Mouse (Mus musculus) embryonic facial prominence, embryonic 15.5 days (tissue): Measurements from ENCODE around the gene C1qtnf4. TPM values are rescaled to one million over a fixed set of nuclear protein-coding genes. Genes with fewer than 3 reads are reported as not detected.

Experiments used
- ATAC-seq: fragments of 200-750 bp; cut with Nextera tagmentation; 2 replicates; pipeline ENCODE4 v1.8.0; 2017; ENCODE audit warnings: low read depth, moderate TSS enrichment; ENCODE audit not compliant: insufficient number of reproducible peaks, low FRiP score, low TSS enrichment
- H3K27ac ChIP-seq: fragments of 300-500 bp; sonication (generic); replicated peaks from 2 replicates; pipeline ENCODE4 v1.5.1; 2015; ENCODE audit warnings: mild to moderate bottlenecking, inconsistent platforms
- H3K27me3 ChIP-seq: fragments of 300-500 bp; sonication (generic); 2 replicates; pipeline ENCODE4 v1.6.1; 2015; ENCODE audit warnings: inconsistent platforms
- H3K36me3 ChIP-seq: fragments of 300-500 bp; sonication (generic); 2 replicates; pipeline ENCODE4 v1.6.1; 2015; ENCODE audit warnings: mild to moderate bottlenecking, inconsistent platforms
- H3K4me1 ChIP-seq: fragments of 300-500 bp; sonication (generic); 2 replicates; pipeline ENCODE4 v1.6.1; 2015; ENCODE audit warnings: inconsistent platforms
- H3K4me2 ChIP-seq: fragments of 300-500 bp; sonication (generic); replicated peaks from 2 replicates; pipeline ENCODE4 v1.6.1; 2015; ENCODE audit warnings: mild to moderate bottlenecking, inconsistent platforms
- H3K4me3 ChIP-seq: fragments of 300-500 bp; sonication (generic); replicated peaks from 2 replicates; pipeline ENCODE4 v1.5.1; 2015; ENCODE audit warnings: mild to moderate bottlenecking, inconsistent platforms
- H3K9ac ChIP-seq: fragments of 300-500 bp; sonication (generic); 2 replicates; pipeline ENCODE4 v1.6.1; 2015; ENCODE audit warnings: inconsistent platforms
- H3K9me3 ChIP-seq: fragments of 300-500 bp; sonication (generic); replicated peaks from 2 replicates; pipeline ENCODE4 v1.6.1; 2016; ENCODE audit warnings: inconsistent platforms
- WGBS: fragments of 180-500 bp; shearing (Covaris S2); methylation state at CpG from one replicate; pipeline ENCODE4 v1.1.7; 2015; 5-methylcytosine and 5-hydroxymethylcytosine counted together
- polyA plus RNA-seq: library from polyadenylated mRNA; unstranded; fragments of >200 nt; fragmentation: Nextera tagmentation; extraction: Ambion mirVana; gene quantifications from 2 replicates; pipeline ENCODE4 v1.2.1, GENCODE M21; 2015

C1qtnf4 gene
- polyA plus RNA-seq, 1 experiment from 2014 or later: 20.8 TPM

- no peaks in the 10 kb centered on the region for H3K9me3 ChIP-seq
- 92% methylated on average over 2 of the region's 2 CpGs for WGBS
- H3K27ac ChIP-seq: no peak overlapping the region
- no peak overlapping the region for H3K4me3 ChIP-seq
- no peak for ATAC-seq
- H3K4me1 ChIP-seq: no peaks in the 10 kb centered on the region
- H3K9ac ChIP-seq: no peak overlapping the region
- no peaks in the 10 kb centered on the region for H3K27me3 ChIP-seq
- no peak overlapping the region for H3K4me2 ChIP-seq
- peaks cover 69% of the 10 kb centered on the region for H3K36me3 ChIP-seq
Observed at GRCm38 (mm10) chr2:90861486-90861885, 24.2 kb upstream of the C1qtnf4 start.

GRCm38 (mm10) chr2:90864184-90864583 lies 21.5 kb upstream of the C1qtnf4 start:
- no peaks in the 10 kb centered on the region for H3K4me1 ChIP-seq
- H3K4me2 ChIP-seq: no peak overlapping the region
- H3K36me3 ChIP-seq: peaks cover 75% of the 10 kb centered on the region
- H3K9ac ChIP-seq: no peak overlapping the region
- no peaks in the 10 kb centered on the region for H3K27me3 ChIP-seq
- no peak for ATAC-seq
- no peaks in the 10 kb centered on the region for H3K9me3 ChIP-seq
- H3K27ac ChIP-seq: no peak overlapping the region
- no peak overlapping the region for H3K4me3 ChIP-seq

GRCm38 (mm10) chr2:90866524-90866923 lies 19.1 kb upstream of the C1qtnf4 start:
- WGBS: 20% methylated on average over 3 of the region's 3 CpGs
- peak; percentile 85 for ATAC-seq
- no peaks in the 10 kb centered on the region for H3K27me3 ChIP-seq
- no peaks in the 10 kb centered on the region for H3K4me1 ChIP-seq
- peaks cover 59% of the 10 kb centered on the region for H3K36me3 ChIP-seq
- H3K4me3 ChIP-seq: no peak overlapping the region
- no peak overlapping the region for H3K27ac ChIP-seq
- H3K9ac ChIP-seq: no peak overlapping the region
- H3K9me3 ChIP-seq: no peaks in the 10 kb centered on the region
- no peak overlapping the region for H3K4me2 ChIP-seq

GRCm38 (mm10) chr2:90870136-90870601 lies 15.5 kb upstream of the C1qtnf4 start:
- 32% methylated on average over 4 of the region's 4 CpGs for WGBS
- Histone ChIP-seq H3K27me3 (no peaks in the 10 kb centered on the region), H3K9ac (no peak overlapping the region), H3K4me3 (no peak overlapping the region), H3K4me2 (no peak overlapping the region), H3K27ac (peak overlapping the region; percentile 60), H3K4me1 (no peaks in the 10 kb centered on the region), H3K36me3 (peaks cover 31% of the 10 kb centered on the region), H3K9me3 (no peaks in the 10 kb centered on the region)
- ATAC-seq: peak; percentile 46; the same call in 1 of the 2 replicates

- ATAC-seq: no peak
- Histone ChIP-seq H3K4me1 (no peaks in the 10 kb centered on the region), H3K36me3 (peaks cover 20% of the 10 kb centered on the region; the same call in 1 of the 2 replicates), H3K9me3 (no peaks in the 10 kb centered on the region), H3K27ac (no peak overlapping the region), H3K4me2 (no peak overlapping the region), H3K27me3 (no peaks in the 10 kb centered on the region), H3K9ac (no peak overlapping the region), H3K4me3 (no peak overlapping the region)
- 57% methylated on average over 8 of the region's 8 CpGs for WGBS
Observed at GRCm38 (mm10) chr2:90871180-90871961, 14.3 kb upstream of the C1qtnf4 start.

- ATAC-seq: no peak
- H3K4me2 ChIP-seq: no peak overlapping the region
- H3K36me3 ChIP-seq: no peaks in the 10 kb centered on the region
- H3K4me1 ChIP-seq: no peaks in the 10 kb centered on the region
- 94% methylated on average over 1 of the region's 1 CpGs for WGBS
- no peak overlapping the region for H3K9ac ChIP-seq
- no peak overlapping the region for H3K4me3 ChIP-seq
- no peaks in the 10 kb centered on the region for H3K9me3 ChIP-seq
- no peaks in the 10 kb centered on the region for H3K27me3 ChIP-seq
- no peak overlapping the region for H3K27ac ChIP-seq
Observed at GRCm38 (mm10) chr2:90874025-90874424, 11.6 kb upstream of the C1qtnf4 start.

- Histone ChIP-seq H3K9me3 (no peaks in the 10 kb centered on the region), H3K27ac (no peak overlapping the region), H3K27me3 (no peaks in the 10 kb centered on the region), H3K4me3 (no peak overlapping the region), H3K36me3 (no peaks in the 10 kb centered on the region), H3K4me2 (no peak overlapping the region), H3K4me1 (no peaks in the 10 kb centered on the region), H3K9ac (no peak overlapping the region)
- WGBS: 55% methylated on average over 2 of the region's 2 CpGs
- ATAC-seq: no peak
Observed at GRCm38 (mm10) chr2:90875239-90875638, 10.4 kb upstream of the C1qtnf4 start.

- no peak for ATAC-seq
- Histone ChIP-seq H3K4me3 (no peak overlapping the region), H3K27ac (no peak overlapping the region), H3K9ac (no peak overlapping the region), H3K27me3 (no peaks in the 10 kb centered on the region), H3K4me1 (no peaks in the 10 kb centered on the region), H3K4me2 (no peak overlapping the region), H3K36me3 (no peaks in the 10 kb centered on the region), H3K9me3 (no peaks in the 10 kb centered on the region)
- WGBS: 51% methylated on average over 5 of the region's 5 CpGs
Observed at GRCm38 (mm10) chr2:90877584-90878259, 7.9 kb upstream of the C1qtnf4 start.

GRCm38 (mm10) chr2:90879419-90879818 lies 6.2 kb upstream of the C1qtnf4 start:
- ATAC-seq: no peak
- no peak overlapping the region for H3K4me2 ChIP-seq
- H3K36me3 ChIP-seq: no peaks in the 10 kb centered on the region
- no peak overlapping the region for H3K9ac ChIP-seq
- H3K9me3 ChIP-seq: no peaks in the 10 kb centered on the region
- H3K27ac ChIP-seq: no peak overlapping the region
- no peaks in the 10 kb centered on the region for H3K27me3 ChIP-seq
- H3K4me3 ChIP-seq: no peak overlapping the region
- H3K4me1 ChIP-seq: no peaks in the 10 kb centered on the region

GRCm38 (mm10) chr2:90880144-90880785 lies 5.4 kb upstream of the C1qtnf4 start:
- Histone ChIP-seq H3K27me3 (no peaks in the 10 kb centered on the region; the same call in 1 of the 2 replicates), H3K9me3 (no peaks in the 10 kb centered on the region), H3K4me1 (peaks cover 3% of the 10 kb centered on the region; the same call in 1 of the 2 replicates), H3K9ac (no peak overlapping the region), H3K4me3 (no peak overlapping the region), H3K4me2 (no peak overlapping the region), H3K36me3 (no peaks in the 10 kb centered on the region), H3K27ac (no peak overlapping the region)
- WGBS: 18% methylated on average over 6 of the region's 6 CpGs
- ATAC-seq: no peak

GRCm38 (mm10) chr2:90881824-90882223 lies 3.8 kb upstream of the C1qtnf4 start:
- H3K36me3 ChIP-seq: no peaks in the 10 kb centered on the region
- H3K27me3 ChIP-seq: peaks cover 15% of the 10 kb centered on the region
- 79% methylated on average over 2 of the region's 2 CpGs for WGBS
- no peak overlapping the region for H3K4me2 ChIP-seq
- H3K4me3 ChIP-seq: no peak overlapping the region
- H3K9me3 ChIP-seq: no peaks in the 10 kb centered on the region
- no peak overlapping the region for H3K9ac ChIP-seq
- ATAC-seq: no peak
- H3K27ac ChIP-seq: no peak overlapping the region
- H3K4me1 ChIP-seq: peaks cover 12% of the 10 kb centered on the region; the same call in 1 of the 2 replicates
